Mouse (Mus musculus) lung, postnatal 0 days (tissue): ENCODE data around the gene Rufy2.

Experiments used
- CTCF ChIP-seq: IDR thresholded peaks from 2 replicates; pipeline ENCODE4 v1.5.1; 2016; ENCODE audit warnings: antibody characterized with exemption, mild to moderate bottlenecking
- EP300 ChIP-seq: IDR thresholded peaks from 2 replicates; pipeline ENCODE4 v1.6.1; 2016; ENCODE audit warnings: antibody characterized with exemption, mild to moderate bottlenecking, control low read depth

GRCm38 (mm10) chr10:63028396-63028795 is 48.4 kb downstream of the Rufy2 start:
- no peak for TF ChIP-seq CTCF
- TF ChIP-seq EP300 = no peak
